Mouse (Mus musculus) myocyte (in vitro differentiated cells): ENCODE measurements around the gene Cd3eap. TPM values are rescaled to one million over a fixed set of nuclear protein-coding genes. Genes with fewer than 3 reads are reported as not detected.

ENCODE experiments used
- H3K27me3 ChIP-seq: one replicate; pipeline ENCODE4 v1.6.1; 2011; ENCODE audit not compliant: control insufficient read depth, insufficient read depth, insufficient read length
- H3K36me3 ChIP-seq: one replicate; pipeline ENCODE4 v1.6.1; 2011; ENCODE audit not compliant: control insufficient read depth, insufficient read depth
- H3K4me2 ChIP-seq: one replicate; pipeline ENCODE4 v1.6.1; 2011; ENCODE audit warnings: low read depth, control low read depth
- H3K4me3 ChIP-seq: one replicate; pipeline ENCODE4 v1.5.1; 2011; ENCODE audit warnings: mild to moderate bottlenecking, control low read depth, moderate library complexity
- H3K79me2 ChIP-seq: one replicate; pipeline ENCODE4 v1.6.1; 2011; ENCODE audit not compliant: control insufficient read depth, insufficient read depth
- H3ac ChIP-seq: one replicate; pipeline ENCODE4 v1.6.1; 2011; ENCODE audit not compliant: control insufficient read depth, insufficient read length
- CEBPB ChIP-seq: IDR thresholded peaks from 2 replicates; pipeline ENCODE4 v1.6.1; 2011; ENCODE audit warnings: mild to moderate bottlenecking, moderate library complexity; ENCODE audit not compliant: poor library complexity, insufficient read depth, severe bottlenecking
- E2F4 ChIP-seq: IDR thresholded peaks from one replicate; pipeline ENCODE4 v1.6.1; 2011; ENCODE audit warnings: mild to moderate bottlenecking, control low read depth, moderate library complexity; ENCODE audit not compliant: insufficient read depth
- MAX ChIP-seq: IDR thresholded peaks from one replicate; pipeline ENCODE4 v1.6.1; 2011; ENCODE audit warnings: low read depth, mild to moderate bottlenecking, control low read depth
- MYOD1 ChIP-seq, 3 experiments: IDR thresholded peaks; one replicate each; pipeline ENCODE4 v1.6.1; 2011; ENCODE audit warnings: control low read depth in 2 of 3, low read depth in 2 of 3, mild to moderate bottlenecking in 2 of 3, moderate library complexity in 1 of 3; ENCODE audit not compliant: insufficient read length in 2 of 3, control insufficient read depth in 1 of 3
- MYOG ChIP-seq, 3 experiments: IDR thresholded peaks; one replicate each; pipeline ENCODE4 v1.6.1; 2011; ENCODE audit warnings: control low read depth in 2 of 3, low read depth in 2 of 3, mild to moderate bottlenecking in 2 of 3; ENCODE audit not compliant: insufficient read length in 2 of 3, control insufficient read depth in 1 of 3, insufficient read depth in 1 of 3
- POLR2A ChIP-seq: IDR thresholded peaks from one replicate; pipeline ENCODE4 v1.6.1; 2011; ENCODE audit warnings: low read depth, mild to moderate bottlenecking, control low read depth, moderate library complexity; ENCODE audit not compliant: insufficient read length
- POLR2AphosphoS2 ChIP-seq: IDR thresholded peaks from one replicate; pipeline ENCODE4 v1.6.1; 2011; ENCODE audit warnings: low read depth, control low read depth; ENCODE audit not compliant: insufficient read length
- REST ChIP-seq: IDR thresholded peaks from one replicate; pipeline ENCODE4 v1.6.1; 2011; ENCODE audit warnings: mild to moderate bottlenecking, control low read depth, moderate library complexity; ENCODE audit not compliant: insufficient read depth, insufficient read length
- SRF ChIP-seq: IDR thresholded peaks from one replicate; pipeline ENCODE4 v1.6.1; 2011; ENCODE audit warnings: low read depth; ENCODE audit not compliant: control insufficient read depth, insufficient read length
- TCF12 ChIP-seq: IDR thresholded peaks from one replicate; pipeline ENCODE4 v1.6.1; 2011; ENCODE audit warnings: mild to moderate bottlenecking, control low read depth; ENCODE audit not compliant: poor library complexity, insufficient read depth, severe bottlenecking
- TCF3 ChIP-seq: IDR thresholded peaks from one replicate; pipeline ENCODE4 v1.6.1; 2011; ENCODE audit warnings: low read depth, control low read depth; ENCODE audit not compliant: insufficient read length
- USF1 ChIP-seq: IDR thresholded peaks from one replicate; pipeline ENCODE4 v1.6.1; 2011; ENCODE audit warnings: low read depth, mild to moderate bottlenecking, control low read depth, moderate library complexity
- polyA plus RNA-seq: library from polyadenylated mRNA; unstranded; fragments of >200 nt; fragmentation: generic; extraction: Trizol; gene quantifications from one replicate; pipeline ENCODE4 v1.2.1, GENCODE M21; 2012; ENCODE audit warnings: missing spikeins

Cd3eap gene
- polyA plus RNA-seq, 1 experiment: 13.7 TPM

DNA sequence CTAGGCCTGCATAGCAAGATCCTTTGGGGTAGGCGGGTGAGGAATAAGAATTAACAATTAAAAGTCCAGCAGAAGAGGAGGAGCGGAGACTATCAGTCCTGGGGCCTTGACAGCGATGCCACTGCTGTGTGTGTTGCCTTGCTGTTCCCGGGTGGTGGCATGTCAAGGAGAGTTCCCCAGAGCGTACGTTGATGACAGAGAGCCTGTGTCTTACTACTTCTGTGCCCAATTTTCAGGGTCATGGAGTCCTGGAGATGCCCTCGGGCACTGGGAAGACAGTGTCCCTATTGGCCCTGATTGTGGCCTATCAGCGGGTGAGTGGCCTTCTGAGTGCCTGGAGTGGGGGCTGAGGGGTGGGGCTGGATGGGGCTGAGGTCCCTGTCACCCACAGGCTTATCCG lies 24.4 kb upstream of the Cd3eap start:
- H3K27me3 ChIP-seq: no peaks in the 10 kb centered on the region
- TF ChIP-seq CEBPB (no peak), MYOD1 (IDR thresholded peaks at IDR 0.05; ENCODE audit: control insufficient read depth in 1 of 3, insufficient read length in 2 of 3, low read depth in 2 of 3) (no peak), REST (no peak), TCF12 (no peak), TCF3 (no peak), MYOG (IDR thresholded peaks at IDR 0.05; ENCODE audit: control insufficient read depth in 1 of 3, insufficient read depth in 1 of 3, insufficient read length in 2 of 3, low read depth in 2 of 3) (no peak), USF1 (no peak), POLR2AphosphoS2 (no peak), MAX (no peak), E2F4 (no peak)
- peaks cover 16% of the 10 kb centered on the region for H3K79me2 ChIP-seq
- no peaks in the 10 kb centered on the region for H3K36me3 ChIP-seq
- H3K4me3 ChIP-seq: peak overlapping the region; percentile 51
- H3K4me2 ChIP-seq: no peak overlapping the region
- H3ac ChIP-seq: no peak overlapping the region

GRCm38 (mm10) chr7:19382166-19382541 lies 22.9 kb upstream of the Cd3eap start:
- Histone ChIP-seq H3K27me3 (no peaks in the 10 kb centered on the region), H3K4me2 (peak overlapping the region; percentile 88), H3ac (peak overlapping the region; percentile 75), H3K4me3 (peak overlapping the region; percentile 51), H3K79me2 (peaks cover 16% of the 10 kb centered on the region), H3K36me3 (no peaks in the 10 kb centered on the region)
- TF ChIP-seq POLR2A (peak; percentile 4), REST (no peak), CEBPB (no peak), MYOD1 (IDR thresholded peaks at IDR 0.05; ENCODE audit: control insufficient read depth in 1 of 3, insufficient read length in 2 of 3, low read depth in 2 of 3) (no peak), TCF3 (no peak), POLR2AphosphoS2 (peak; percentile 16)

- H3ac ChIP-seq: peak within 1 kb of the TSS; percentile 75
- H3K79me2 ChIP-seq: peaks cover 16% of the 10 kb centered on the region
- TF ChIP-seq SRF (peak; percentile 55), USF1 (no peak), POLR2A (peak; percentile 47), TCF3 (no peak)
- H3K4me2 ChIP-seq: peak within 1 kb of the TSS; percentile 88
- peak within 1 kb of the TSS; percentile 51 for H3K4me3 ChIP-seq
- H3K27me3 ChIP-seq: no peaks in the 10 kb centered on the region
- H3K36me3 ChIP-seq: no peaks in the 10 kb centered on the region
Observed at GRCm38 (mm10) chr7:19381377-19382165, 22.3 kb upstream of the Cd3eap start, which contains the start of gene Ercc2. TSS of gene Ercc2 (plus strand) at chr7:19382010.

DNA sequence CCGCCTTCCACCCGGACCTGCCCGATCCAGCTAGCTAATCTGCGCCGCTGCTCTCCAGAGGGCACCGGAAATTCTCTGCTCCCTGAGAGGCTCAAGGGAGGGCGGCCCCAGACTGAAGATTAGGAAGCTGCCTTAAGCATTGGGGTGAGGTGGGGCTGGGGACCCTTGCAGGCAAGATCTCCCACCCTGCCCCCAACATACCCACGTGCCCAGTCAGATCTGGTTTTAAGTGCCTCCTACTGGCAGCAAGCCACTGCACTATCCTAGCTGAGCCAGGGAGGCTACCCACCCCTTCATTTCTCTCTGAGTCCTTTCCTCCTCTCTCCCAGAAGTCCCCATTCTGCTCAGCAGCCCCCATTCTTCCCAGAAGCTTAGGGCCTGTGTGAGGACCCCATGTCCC lies 18.8 kb upstream of the Cd3eap start:
- Histone ChIP-seq H3K4me3 (no peak overlapping the region), H3ac (no peak overlapping the region), H3K27me3 (no peaks in the 10 kb centered on the region), H3K79me2 (peaks cover 9% of the 10 kb centered on the region), H3K36me3 (peaks cover 5% of the 10 kb centered on the region), H3K4me2 (no peak overlapping the region)
- TF ChIP-seq POLR2A: no peak
- no peak for TF ChIP-seq REST
- no peak for TF ChIP-seq CEBPB
- TF ChIP-seq SRF: no peak
- TF ChIP-seq MYOD1 (IDR thresholded peaks at IDR 0.05; ENCODE audit: control insufficient read depth in 1 of 3, insufficient read length in 2 of 3, low read depth in 2 of 3): no peak
- no peak for TF ChIP-seq MAX
- no peak for TF ChIP-seq TCF3
- no peak for TF ChIP-seq POLR2AphosphoS2
- TF ChIP-seq MYOG (IDR thresholded peaks at IDR 0.05; ENCODE audit: control insufficient read depth in 1 of 3, insufficient read depth in 1 of 3, insufficient read length in 2 of 3, low read depth in 2 of 3): no peak
- no peak for TF ChIP-seq TCF12
- no peak for TF ChIP-seq E2F4
- no peak for TF ChIP-seq USF1

- H3K27me3 ChIP-seq: no peaks in the 10 kb centered on the region
- H3K79me2 ChIP-seq: no peaks in the 10 kb centered on the region
- no peak for TF ChIP-seq TCF3
- TF ChIP-seq POLR2AphosphoS2: no peak
- TF ChIP-seq POLR2A: no peak
- no peak for TF ChIP-seq REST
- no peak for TF ChIP-seq E2F4
- no peak for TF ChIP-seq SRF
- no peak for TF ChIP-seq MYOD1 (IDR thresholded peaks at IDR 0.05; ENCODE audit: control insufficient read depth in 1 of 3, insufficient read length in 2 of 3, low read depth in 2 of 3)
- no peak for TF ChIP-seq MYOG (IDR thresholded peaks at IDR 0.05; ENCODE audit: control insufficient read depth in 1 of 3, insufficient read depth in 1 of 3, insufficient read length in 2 of 3, low read depth in 2 of 3)
- no peak for TF ChIP-seq USF1
- TF ChIP-seq CEBPB: no peak
- TF ChIP-seq MAX: no peak
- TF ChIP-seq TCF12: no peak
- H3K4me3 ChIP-seq: no peak overlapping the region
- no peak overlapping the region for H3ac ChIP-seq
- H3K36me3 ChIP-seq: peaks cover 5% of the 10 kb centered on the region
- H3K4me2 ChIP-seq: no peak overlapping the region
Observed at GRCm38 (mm10) chr7:19376019-19376418, 16.7 kb upstream of the Cd3eap start.
